Mouse (Mus musculus): Measurements from ENCODE around the gene Zfp40.

DNA sequence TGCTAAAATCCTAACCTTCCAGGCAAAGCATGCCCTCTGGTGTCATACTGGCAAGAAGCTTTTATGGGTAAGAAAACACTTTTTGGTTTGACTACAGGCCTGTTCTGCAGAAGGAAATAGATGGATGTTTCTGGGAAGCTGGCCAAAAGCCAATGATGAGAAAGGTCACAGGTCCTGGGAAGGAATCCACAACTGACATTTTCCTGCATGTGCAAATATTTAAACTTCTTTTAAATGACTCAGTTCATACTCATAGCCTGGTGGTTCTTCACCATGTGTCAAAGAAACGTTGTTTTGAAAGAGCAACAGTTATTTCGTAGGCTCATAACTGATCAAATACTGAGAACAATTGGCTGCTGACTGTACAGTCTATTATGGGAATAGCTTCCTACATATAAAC lies 5.4 kb downstream of the Zfp40 start:
- TF ChIP-seq CTCF (IDR thresholded peaks at IDR 0.05 in 2 of 3, conservative IDR thresholded peaks at IDR 0.05 in 1 of 3; ENCODE audit: control insufficient read depth in 1 of 3, insufficient read depth in 1 of 3, low read depth in 2 of 3, low read length in 3 of 3, poor library complexity in 1 of 3, severe bottlenecking in 1 of 3), result no peak
- no peak for TF ChIP-seq POLR2A (IDR thresholded peaks at IDR 0.05; ENCODE audit: control insufficient read depth in 1 of 2, insufficient read depth in 1 of 2, low read depth in 1 of 2, low read length in 2 of 2, poor library complexity in 1 of 2)
- no peak for TF ChIP-seq USF1 (IDR thresholded peaks at IDR 0.05; ENCODE audit: low read depth, low read length)
